Mouse (Mus musculus) heart, adult 18-20 months (tissue): Measurements from ENCODE around the gene Nck2. TPM values are rescaled to one million over a fixed set of nuclear protein-coding genes. Genes with fewer than 3 reads are reported as not detected.

Experiments
- DNase-seq, 2 experiments: peaks; one replicate each; pipeline ENCODE4 v3.0.0; 2021 to 2022; ENCODE audit warnings: mixed read lengths in 1 of 2
- long read RNA-seq, 2 experiments: library from polyadenylated mRNA; stranded (forward); transcript quantifications; one replicate each; pipeline ENCODE4 v2.0.0; 2021
- total RNA-seq, 2 experiments: library from RNA; stranded (reverse); gene quantifications; 2 replicates each; pipeline ENCODE4 v1.2.3; 2021

Gene Nck2
- total RNA-seq, result 10 to 100 TPM; 12.9 to 13.0 TPM
- long read RNA-seq, experiment 1, transcript Nck2-201 (5 exons, 2,772 nt), result major isoform, 30 of 31 reads
- long read RNA-seq, experiment 1, partial matches to known transcripts, result 0 of 31 reads
- long read RNA-seq, experiment 1, other reads (novel, unspliced or antisense), result 1 of 31 reads
- long read RNA-seq, experiment 2, partial matches to known transcripts, result 0 of 5 reads
- long read RNA-seq, experiment 2, other reads (novel, unspliced or antisense), result 1 of 5 reads

DNA sequence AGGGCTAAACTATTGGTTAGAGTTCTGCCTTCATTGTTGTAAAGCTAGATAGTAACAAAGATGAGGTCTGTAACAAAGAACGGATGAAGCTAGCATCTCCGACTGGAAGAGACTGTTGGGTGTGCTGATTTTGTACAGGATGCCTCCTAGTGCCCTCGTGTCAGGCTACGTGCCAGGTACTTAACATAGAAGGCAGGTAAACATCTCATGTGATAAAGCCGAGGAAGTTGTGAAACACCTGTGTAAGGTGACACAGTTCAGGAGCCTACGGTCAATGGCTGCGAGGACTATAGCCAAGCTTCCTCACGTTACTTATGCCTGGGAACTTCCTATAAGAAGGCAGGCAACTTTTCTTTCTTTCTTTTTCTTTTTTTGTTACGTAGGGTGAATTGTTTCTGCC is at the start of gene Nck2:
Gene Nck2, plus strand, starts transcription at position 49 of the 400 bp plus-strand sequence.
- no peak for DNase-seq

DNA sequence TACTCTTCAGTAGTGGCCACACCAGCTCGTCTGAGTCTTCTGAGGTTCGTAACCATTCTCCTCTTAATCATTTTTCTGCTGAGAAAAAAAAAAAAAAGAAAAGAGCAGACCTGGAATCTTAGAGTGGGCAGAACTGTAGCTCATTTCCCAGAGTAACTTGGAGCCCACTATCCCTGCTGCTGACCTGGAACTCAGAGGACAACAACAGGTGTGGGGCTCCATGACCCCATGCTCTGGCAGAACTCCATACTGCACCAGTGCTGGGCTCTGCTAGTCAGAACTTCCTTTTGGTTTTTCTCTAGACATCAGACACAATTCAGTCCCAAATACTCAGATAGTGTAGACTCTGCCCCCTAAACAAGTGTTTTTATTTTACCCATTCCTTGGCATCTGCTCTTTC is 49.3 kb upstream of the Nck2 start:
- no peak for DNase-seq

DNA sequence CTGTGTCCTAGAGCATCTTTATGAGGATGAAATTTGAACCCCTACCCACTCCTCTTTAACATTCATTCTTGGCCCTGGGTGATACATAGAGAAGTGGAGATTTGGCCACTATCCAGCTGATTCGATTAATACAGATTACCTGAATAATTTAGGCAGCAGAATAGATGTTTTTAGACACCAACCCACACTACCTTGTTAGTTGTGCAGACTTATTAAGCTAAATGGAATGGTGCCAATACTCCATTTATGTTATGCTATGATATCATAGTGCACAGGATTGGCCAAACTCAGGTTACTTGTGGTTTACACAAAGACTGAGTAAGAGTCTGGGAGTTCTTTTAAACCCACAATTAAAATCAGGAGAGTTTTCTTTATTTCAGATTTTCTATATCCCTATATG is 48.6 kb upstream of the Nck2 start:
- no peak for DNase-seq

DNA sequence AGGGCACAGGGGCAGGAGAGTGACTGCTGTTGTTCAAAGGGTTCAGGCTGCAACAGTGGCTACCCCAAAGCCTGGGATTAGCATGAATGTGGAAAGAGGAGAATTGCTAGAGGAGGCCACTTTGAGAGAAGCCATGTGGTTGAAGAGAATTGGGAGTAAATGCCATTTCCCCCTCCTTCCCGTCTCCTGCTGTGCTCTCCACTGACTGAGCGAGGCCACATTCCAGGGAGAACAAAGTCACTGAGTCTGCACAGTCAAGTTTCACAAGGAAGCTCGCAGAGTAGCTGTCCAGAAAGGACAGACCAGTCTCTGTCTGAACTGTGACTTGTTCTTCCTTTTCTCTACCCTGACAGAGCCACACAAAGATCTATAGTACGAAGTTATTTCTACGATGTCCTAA is 47.9 kb upstream of the Nck2 start:
- DNase-seq, result no peak

- no peak for DNase-seq
Measured at GRCm38 (mm10) chr1:43397096-43397495, 47.3 kb upstream of the Nck2 start.

DNA sequence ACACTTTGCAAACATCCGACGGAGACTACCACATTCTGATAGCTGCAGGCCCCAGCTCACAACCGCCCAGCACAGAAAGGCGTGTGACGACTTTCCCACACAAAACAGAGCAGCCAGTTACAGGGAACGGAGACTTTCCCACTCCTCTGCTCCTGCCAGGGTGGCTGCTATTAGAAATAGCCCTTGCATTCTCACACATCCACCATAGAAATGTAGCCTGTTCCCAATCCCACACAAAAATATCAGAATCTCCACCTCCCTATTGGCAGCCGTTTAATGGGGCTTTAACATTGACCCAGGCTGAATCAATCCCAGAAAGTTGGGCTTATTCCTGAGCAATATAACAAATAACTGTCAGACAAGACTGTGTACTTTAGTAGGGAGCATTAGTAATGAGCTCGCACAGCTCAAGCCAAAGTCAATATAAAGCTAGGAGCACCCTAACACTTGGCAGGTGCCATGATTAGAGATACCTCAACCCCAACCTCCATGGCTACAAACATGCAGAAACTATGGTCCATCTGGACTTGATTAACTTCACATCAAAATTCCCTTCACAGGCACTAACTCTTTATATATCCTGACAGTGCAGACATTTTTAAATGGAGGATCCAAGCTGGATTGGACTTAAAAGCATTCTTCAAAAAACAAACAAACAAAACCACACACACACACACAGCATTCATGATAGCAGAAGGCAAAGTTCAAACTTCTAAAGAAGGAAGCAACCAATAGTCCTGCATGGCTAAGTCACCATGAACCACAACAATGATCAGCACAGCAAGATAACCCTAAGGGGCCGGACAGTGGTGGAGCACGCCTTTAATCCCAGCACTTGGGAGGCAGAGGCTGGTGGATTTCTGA is 45.4 kb upstream of the Nck2 start:
- no peak for DNase-seq

- no peak for DNase-seq
Measured at GRCm38 (mm10) chr1:43399602-43400216, 44.7 kb upstream of the Nck2 start.

DNA sequence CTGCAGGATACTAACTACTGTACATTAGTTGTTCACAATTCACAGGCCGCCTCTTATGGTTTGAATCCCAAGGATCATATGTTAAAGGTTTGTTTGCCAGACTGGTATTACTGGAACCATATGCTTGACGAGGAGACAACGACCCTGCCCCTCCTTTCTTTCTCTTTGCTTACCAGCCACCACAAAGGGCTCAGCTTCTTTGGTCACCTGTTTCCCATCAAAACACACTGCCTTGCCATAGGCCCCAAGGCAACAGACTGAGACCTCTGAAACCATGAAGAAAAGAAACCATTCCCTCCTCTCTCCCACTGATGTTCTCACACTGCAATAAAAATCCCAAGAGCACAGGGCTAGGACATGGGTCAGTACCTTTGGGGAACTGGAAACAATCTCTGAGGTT is 43.7 kb upstream of the Nck2 start:
- no peak for DNase-seq

GRCm38 (mm10) chr1:43403341-43403740 is 41.0 kb upstream of the Nck2 start:
- peak; percentile 2 to 18 for DNase-seq

DNA sequence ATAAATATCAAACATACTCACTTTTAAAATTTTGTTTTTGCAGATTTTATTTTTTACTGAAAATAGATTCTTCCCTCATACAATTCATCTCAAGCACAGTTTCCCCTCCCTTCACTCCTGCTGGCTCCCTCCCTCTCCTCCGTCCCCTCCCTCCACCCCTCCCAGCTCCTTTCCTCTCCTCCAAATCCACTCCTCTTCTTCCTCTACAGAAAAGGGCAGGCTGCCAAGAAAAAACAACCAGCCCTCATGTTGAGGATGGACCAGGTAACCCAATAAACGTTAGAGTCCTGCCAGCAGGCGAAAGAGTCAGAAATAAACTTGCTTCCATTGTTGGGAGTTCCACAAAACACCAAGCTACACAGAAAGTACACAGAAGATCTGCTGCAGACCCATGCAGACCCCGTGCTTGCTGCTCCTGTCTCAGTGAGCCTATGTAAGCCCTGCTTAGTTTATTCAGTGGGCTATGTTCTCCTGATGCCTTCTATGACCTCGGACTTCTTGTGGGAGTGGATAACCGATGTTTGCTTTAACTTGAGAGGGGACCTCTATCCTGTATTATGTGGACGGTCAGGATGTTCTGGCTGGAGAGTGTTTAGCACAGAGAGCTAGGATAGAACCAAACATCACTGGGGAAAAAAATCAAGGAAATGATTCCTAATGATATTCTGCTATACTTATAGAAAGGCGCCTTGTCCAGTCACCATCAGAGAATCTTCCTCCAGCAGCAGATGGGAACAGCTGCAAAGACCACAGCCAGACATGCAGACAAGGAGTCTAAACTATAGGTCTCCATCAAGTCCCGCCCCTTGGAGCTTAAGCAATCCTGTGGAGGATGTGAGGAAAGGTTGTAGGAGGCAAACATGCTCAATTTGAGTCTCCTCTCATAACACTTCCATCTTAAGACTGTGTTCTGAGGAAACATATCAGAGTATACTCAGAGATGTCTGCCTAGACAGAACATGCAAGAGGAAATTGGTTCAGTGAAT is 39.4 kb upstream of the Nck2 start:
- DNase-seq, result no peak

DNA sequence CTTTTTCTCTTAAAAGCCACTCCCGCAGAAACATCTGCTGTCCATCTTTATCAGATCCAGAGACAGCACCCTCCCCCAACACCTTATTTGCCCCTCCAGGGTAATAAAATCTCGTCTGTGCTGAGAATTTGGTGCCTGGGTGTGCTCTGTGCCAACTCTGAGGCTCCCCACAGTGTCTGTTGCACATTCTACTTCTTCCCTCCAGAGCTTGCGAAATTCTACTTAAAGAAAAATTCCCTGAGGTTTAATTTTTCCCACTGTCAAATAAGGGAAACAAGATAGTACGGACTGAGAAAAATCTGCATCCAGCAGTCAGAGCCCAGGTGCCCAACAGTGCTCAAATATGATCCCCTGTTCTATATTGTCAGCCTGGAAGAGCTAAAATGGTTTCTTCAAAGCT is 35.4 kb upstream of the Nck2 start:
- DNase-seq, result no peak

DNA sequence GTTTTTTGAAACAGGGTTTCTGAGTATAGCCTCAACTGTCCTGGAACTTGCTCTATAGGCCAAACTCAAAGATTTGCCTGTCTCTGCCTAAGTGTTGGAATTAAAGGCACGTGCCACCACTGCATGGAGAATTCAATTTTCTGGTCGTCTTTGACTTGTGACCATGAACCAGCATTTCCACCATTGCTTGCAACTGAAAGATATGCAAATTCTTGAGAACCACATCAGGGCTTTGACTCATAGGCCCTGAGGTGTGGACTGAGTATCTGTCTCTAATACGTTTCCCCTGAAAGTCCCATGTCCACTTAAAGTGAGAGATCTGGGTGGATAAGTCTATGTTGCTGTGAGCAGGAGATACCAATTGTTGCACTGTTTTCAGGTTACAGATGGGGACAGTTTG is 31.6 kb upstream of the Nck2 start:
- DNase-seq, result no peak

GRCm38 (mm10) chr1:43413298-43413697 is 31.1 kb upstream of the Nck2 start:
- peak; percentile 14 to 54 for DNase-seq

DNA sequence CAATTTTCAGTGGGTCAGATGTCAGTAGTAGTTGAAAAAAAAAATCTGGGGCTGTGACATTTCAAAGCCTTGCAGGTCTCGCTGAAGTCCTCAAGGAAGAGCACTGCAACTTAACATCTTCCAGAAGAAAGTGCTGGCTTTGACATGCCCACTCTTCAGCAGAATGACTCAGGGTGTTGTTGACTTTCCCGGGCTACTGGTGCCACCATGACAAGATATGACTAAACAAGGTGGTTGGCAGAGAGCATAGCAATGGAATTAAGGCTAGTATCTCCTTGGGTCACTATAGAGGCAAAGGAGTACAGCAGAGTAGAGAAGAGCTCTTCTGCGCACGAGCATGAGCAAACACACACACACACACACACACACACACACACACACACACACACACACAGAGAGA is 30.6 kb upstream of the Nck2 start:
- DNase-seq, result no peak

DNA sequence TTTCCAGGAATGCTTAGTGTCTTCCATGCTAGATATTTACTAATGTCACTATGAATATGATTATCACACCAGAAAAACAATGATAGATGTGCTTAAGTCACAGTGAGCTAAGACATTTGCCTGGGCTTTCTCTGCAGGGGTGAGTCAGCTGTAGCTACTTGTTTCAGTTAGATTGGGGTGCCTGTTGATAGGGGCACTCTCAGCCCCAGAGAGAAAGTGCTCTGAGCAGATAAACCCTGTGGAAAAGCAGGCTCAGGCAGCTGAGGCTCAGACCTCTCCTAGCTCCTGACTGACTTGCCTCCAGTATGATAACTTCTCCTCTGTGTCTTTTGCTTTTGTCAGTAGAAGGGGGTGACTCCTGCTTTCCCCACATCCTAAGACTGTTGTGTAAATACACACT is 30.2 kb upstream of the Nck2 start:
- DNase-seq, result no peak

DNA sequence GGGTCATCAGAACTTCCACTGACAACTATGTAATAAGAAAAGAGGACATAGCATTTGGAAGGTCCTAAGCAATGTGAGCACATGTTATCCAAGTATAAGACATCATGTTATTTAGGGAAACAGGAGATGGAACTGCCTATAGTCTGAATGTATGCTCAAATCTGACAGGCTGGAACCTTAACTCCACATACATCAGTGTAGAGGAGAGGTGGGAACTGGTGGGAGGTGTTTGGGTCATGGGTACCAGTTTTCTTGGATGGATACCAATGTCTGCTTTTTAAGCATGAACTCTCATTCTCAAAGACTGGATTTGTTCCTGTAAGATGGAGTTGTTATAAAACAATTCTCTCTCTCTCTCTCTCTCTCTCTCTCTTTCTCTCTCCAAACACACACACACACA is 29.4 kb upstream of the Nck2 start:
- DNase-seq, result no peak

- peak in 1 of 2 experiments; percentile 14 for DNase-seq
Measured at GRCm38 (mm10) chr1:43422969-43423748, 21.2 kb upstream of the Nck2 start.

GRCm38 (mm10) chr1:43426526-43426925 is 17.9 kb upstream of the Nck2 start:
- DNase-seq, result peak; percentile 62 to 73

- no peak for DNase-seq
Measured at GRCm38 (mm10) chr1:43426993-43427535, 17.3 kb upstream of the Nck2 start.

DNA sequence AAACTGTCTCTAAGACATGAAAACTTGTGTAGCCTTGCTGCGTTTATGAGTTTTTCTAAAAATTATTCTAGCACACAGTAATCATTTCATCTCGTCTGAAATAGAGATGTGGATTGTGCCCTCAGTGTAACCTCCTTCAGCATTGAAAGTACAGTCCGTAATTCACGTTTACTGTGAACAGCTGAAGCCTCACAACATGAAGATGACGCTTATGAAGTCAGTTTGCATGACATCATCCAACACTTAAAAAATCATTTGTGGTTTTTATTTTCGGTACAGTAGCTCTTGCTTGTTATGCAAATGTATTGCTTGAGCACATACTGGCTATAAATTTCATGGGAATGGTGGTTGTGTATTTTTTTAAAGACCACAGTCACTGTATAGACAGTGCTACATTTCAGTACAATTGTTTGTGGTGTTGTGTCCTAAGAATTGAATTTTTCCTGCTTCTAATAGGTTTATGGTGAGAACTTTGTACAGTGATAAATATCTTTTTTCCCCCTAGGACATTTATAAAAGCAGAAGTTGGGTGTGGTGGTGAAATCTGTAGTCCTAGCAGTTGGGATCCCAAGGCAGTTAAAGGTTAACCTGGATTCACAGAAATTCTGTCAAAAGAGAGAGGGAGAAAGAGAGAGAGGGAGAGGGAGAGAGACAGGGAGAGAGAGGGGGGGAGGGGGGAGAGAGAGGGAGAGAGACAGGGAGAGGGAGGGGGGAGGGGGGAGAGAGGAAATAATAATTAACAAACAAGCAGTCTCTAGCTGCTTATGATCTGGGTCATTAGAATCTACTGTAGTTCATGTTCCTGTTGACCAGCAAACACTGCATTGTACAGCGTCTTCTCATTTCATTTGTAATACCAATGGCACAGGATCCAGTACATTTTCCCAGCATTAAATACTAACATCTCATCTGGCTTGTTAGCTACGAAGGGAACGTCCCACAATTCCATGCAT is 14.2 kb upstream of the Nck2 start:
- DNase-seq, result no peak
